Mouse (Mus musculus) lung, postnatal 0 days (tissue): ENCODE measurements around the gene Calm3. TPM values are rescaled to one million over a fixed set of nuclear protein-coding genes. Genes with fewer than 3 reads are reported as not detected.
A peak's percentile ranks its signal among the peaks of the same experiment; 100 is the strongest.

Experiments
- ATAC-seq: fragments of 200-750 bp; cut with Nextera tagmentation; 2 replicates; pipeline ENCODE4 v1.8.0; 2017; ENCODE audit warnings: moderate library complexity
- DNase-seq: peaks from one replicate; pipeline ENCODE4 v3.0.0-alpha.2; 2016; ENCODE audit warnings: low spot score
- H3K27ac ChIP-seq: fragments of 300-500 bp; sonication (generic); 2 replicates; pipeline ENCODE4 v1.5.1; 2014; ENCODE audit warnings: antibody characterized with exemption, mild to moderate bottlenecking, low read length, mixed read lengths
- H3K27me3 ChIP-seq: fragments of 300-500 bp; sonication (generic); replicated peaks from 2 replicates; pipeline ENCODE4 v1.6.1; 2014; ENCODE audit warnings: low read length, mixed read lengths; ENCODE audit not compliant: insufficient read depth
- H3K36me3 ChIP-seq: fragments of 300-500 bp; sonication (generic); 2 replicates; pipeline ENCODE4 v1.6.1; 2014; ENCODE audit warnings: low read length, mixed read lengths; ENCODE audit not compliant: insufficient read depth
- H3K4me1 ChIP-seq: fragments of 300-500 bp; sonication (generic); 2 replicates; pipeline ENCODE4 v1.6.1; 2014; ENCODE audit warnings: antibody characterized with exemption, low read depth, low read length, mixed read lengths; ENCODE audit not compliant: insufficient read depth
- H3K4me2 ChIP-seq: fragments of 300-500 bp; sonication (generic); replicated peaks from 2 replicates; pipeline ENCODE4 v1.6.1; 2014; ENCODE audit warnings: low read depth, mild to moderate bottlenecking, low read length, moderate library complexity, mixed read lengths
- H3K4me3 ChIP-seq: fragments of 300-500 bp; sonication (generic); 2 replicates; pipeline ENCODE4 v1.5.1; 2014; ENCODE audit warnings: low read depth, low read length
- H3K9ac ChIP-seq: fragments of 300-500 bp; sonication (generic); replicated peaks from 2 replicates; pipeline ENCODE4 v1.6.1; 2014; ENCODE audit warnings: low read depth, mild to moderate bottlenecking
- H3K9me3 ChIP-seq: fragments of 300-500 bp; sonication (generic); 2 replicates; pipeline ENCODE4 v1.6.1; 2016; ENCODE audit warnings: low read length, mixed read lengths
- CTCF ChIP-seq: IDR thresholded peaks from 2 replicates; pipeline ENCODE4 v1.5.1; 2016; ENCODE audit warnings: antibody characterized with exemption, mild to moderate bottlenecking
- EP300 ChIP-seq: IDR thresholded peaks from 2 replicates; pipeline ENCODE4 v1.6.1; 2016; ENCODE audit warnings: antibody characterized with exemption, mild to moderate bottlenecking, control low read depth
- WGBS: fragments of 180-500 bp; shearing (Covaris S2); extraction: QIAGEN DNeasy Blood & Tissue Kit; methylation state at CpG from one replicate; pipeline ENCODE4 v1.1.7; 2014; 5-methylcytosine and 5-hydroxymethylcytosine counted together
- polyA plus RNA-seq: library from polyadenylated mRNA; unstranded; fragments of >200 nt; fragmentation: Nextera tagmentation; extraction: Ambion mirVana; gene quantifications from 2 replicates; pipeline ENCODE4 v1.2.1, GENCODE M21; 2015

Calm3 gene
- polyA plus RNA-seq, 1 experiment from 2014 or later = 63.6 TPM

DNA sequence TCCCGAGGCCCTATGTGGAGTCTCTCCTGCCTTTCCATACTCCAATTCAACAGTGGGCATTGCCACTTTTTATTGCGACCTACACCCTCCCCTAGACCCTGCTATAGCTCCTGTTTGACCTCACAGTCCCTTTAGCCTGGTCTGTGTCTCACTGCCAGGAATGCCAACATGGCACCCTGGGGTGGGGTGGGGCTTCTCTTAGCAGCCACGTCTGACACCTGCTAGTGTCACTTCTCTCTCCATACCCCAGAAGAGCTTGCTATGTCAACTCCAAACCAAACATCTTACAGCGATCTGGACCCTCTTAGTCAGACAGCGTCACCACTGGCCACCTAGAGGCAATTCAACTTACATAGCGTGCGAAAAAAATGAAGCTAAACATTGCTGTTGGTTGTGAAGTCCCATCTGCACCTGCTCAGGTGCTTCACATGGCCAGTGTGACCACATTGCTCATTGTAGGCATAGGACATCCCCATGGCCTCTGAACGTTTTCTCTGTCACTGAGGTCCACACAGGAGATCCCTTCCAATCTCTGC is 25.1 kb upstream of the Calm3 start:
- H3K4me1 ChIP-seq = peaks cover 21% of the 10 kb centered on the region; the same call in 1 of the 2 replicates
- no peaks in the 10 kb centered on the region for H3K36me3 ChIP-seq
- H3K4me2 ChIP-seq = no peak overlapping the region
- no peak overlapping the region for H3K4me3 ChIP-seq
- H3K27me3 ChIP-seq = peaks cover 30% of the 10 kb centered on the region
- no peaks in the 10 kb centered on the region for H3K9me3 ChIP-seq
- DNase-seq (no peak), ATAC-seq (no peak)
- H3K9ac ChIP-seq = no peak overlapping the region
- no peak for TF ChIP-seq EP300
- no peak for TF ChIP-seq CTCF
- WGBS = 64% methylated on average over 8 of the region's 8 CpGs
- H3K27ac ChIP-seq = no peak overlapping the region

DNA sequence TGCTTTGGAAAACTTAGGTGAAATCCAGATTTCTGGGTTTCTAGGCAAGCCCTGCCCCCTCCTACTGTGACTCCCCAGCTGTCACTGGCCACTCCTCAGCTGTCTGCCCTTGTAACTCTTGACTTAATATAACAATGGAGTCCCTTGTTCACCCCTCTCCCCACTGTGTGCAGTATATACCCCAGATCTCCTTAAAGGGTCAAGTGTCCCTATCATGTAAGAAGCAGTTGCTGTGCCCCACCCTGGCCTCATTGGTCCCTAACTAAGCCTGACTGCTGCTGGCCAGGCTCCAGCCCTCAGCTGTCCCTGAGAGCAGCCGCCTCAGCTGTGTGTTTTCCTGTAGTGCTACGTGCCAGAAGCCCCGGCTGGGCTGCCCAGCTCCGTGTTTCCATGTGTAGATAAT is 24.0 kb upstream of the Calm3 start:
- H3K4me3 ChIP-seq = no peak overlapping the region
- DNase-seq (peak; percentile 70), ATAC-seq (peak; percentile 19; the same call in 1 of the 2 replicates)
- peak overlapping the region; percentile 56; the same call in 1 of the 2 replicates for H3K4me2 ChIP-seq
- H3K9ac ChIP-seq = no peak overlapping the region
- WGBS = 5% methylated on average over 4 of the region's 4 CpGs
- TF ChIP-seq EP300 (no peak), CTCF (no peak)
- H3K4me1 ChIP-seq = peaks cover 21% of the 10 kb centered on the region; the same call in 1 of the 2 replicates
- H3K27ac ChIP-seq = no peak overlapping the region
- H3K36me3 ChIP-seq = no peaks in the 10 kb centered on the region
- no peaks in the 10 kb centered on the region for H3K9me3 ChIP-seq
- H3K27me3 ChIP-seq = peaks cover 30% of the 10 kb centered on the region

DNA sequence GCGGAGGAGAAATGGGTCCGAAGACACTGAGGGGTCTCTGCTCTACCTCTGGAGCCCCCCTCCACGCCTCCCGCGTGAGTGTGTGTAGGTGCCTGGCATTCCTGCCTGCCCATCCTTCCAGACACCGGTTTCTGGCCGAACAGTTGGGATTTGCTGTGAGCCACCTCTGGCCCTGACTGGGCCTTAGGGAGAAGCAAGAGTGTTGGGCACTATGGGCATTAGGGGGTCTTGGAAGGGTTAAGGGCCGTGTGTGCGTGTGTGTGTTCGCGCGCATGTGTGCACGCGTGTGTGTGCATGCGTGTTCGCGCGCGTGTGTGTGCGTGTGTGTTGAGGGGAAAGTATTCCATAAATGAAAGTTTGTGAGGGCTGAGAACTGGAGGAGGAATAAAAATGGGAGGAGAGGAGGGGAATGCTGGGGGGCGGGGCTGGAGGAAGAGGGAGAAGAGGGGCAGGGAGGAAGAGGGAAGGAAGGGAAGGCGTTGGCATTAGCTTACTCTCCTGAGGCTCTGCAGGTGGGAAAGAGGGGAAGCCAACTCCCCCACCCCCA is 23.5 kb upstream of the Calm3 start:
- WGBS = 17% methylated on average over 21 of the region's 22 CpGs
- Histone ChIP-seq H3K4me1 (peaks cover 21% of the 10 kb centered on the region; the same call in 1 of the 2 replicates), H3K4me3 (peak overlapping the region; percentile 23; the same call in 1 of the 2 replicates), H3K27ac (no peak overlapping the region), H3K4me2 (peak overlapping the region; percentile 56), H3K9me3 (no peaks in the 10 kb centered on the region), H3K9ac (no peak overlapping the region), H3K36me3 (no peaks in the 10 kb centered on the region), H3K27me3 (peaks cover 30% of the 10 kb centered on the region)
- DNase-seq (no peak), ATAC-seq (no peak)
- no peak for TF ChIP-seq CTCF
- no peak for TF ChIP-seq EP300

DNA sequence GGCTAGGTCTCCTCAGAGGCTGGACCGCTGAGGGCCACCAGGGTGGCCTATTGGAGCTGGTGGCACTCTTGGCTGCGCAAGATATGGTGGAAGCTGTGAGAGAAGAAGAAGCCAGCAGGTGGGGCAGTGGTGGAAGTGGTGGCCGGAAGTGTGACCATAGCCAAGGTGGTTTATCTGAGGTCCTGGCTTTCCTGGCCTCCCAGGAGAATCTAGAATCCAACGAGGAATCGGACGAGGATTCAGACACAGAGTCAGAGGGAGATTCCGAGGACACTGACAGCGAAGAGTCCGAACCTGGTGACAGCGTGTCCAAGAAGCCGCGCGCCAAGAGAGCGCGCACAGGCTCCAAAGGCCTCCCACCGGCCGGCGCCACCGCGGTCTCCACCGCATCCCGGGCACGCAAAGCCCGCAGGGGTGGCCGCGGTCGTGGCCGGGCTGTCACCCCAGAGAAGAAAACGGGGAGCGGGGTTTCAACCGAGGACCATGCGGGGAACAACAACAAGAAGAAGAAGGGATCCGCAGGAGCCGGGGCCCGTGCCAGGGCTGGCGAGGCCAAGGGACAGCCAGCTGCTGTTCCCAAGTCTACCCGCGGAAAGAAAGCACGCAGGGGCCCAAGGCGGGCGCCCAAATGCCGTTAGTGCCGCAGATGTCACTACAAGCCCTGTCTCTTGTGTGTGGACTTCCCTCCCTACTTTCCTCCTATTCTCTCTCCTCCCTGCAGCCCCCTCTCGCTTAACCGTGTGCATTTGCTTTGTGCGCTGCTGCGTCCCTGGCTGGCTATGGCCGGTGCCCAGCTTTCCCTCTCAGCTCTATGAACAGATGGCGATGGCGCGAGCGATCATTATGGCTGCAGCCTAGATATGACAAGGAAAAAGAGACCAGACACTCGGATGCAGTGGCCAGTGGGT is 22.8 kb upstream of the Calm3 start:
- 8% methylated on average over 50 of the region's 53 CpGs for WGBS
- peak overlapping the region; percentile 56 for H3K4me2 ChIP-seq

DNA sequence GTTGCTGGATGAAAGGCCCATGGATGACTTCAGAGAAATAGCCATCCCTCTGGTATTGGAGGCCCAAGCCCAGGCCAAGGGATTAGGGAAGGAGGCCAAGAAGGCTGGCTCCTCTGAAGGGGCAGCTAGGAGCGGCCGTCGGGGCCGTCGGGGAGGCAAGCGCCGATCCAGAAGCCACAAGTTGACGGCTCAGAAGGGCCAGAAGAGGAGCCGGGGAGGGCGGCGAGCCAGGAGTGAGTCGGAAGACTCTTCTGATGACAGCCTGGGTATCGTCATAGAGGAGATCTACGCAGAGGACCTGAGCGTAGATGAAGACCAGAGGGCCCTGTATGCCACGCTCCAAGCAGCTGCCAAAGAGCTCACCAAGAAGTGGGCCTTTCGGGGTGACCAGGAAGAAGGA is 21.5 kb upstream of the Calm3 start:
- Histone ChIP-seq H3K4me1 (peaks cover 21% of the 10 kb centered on the region; the same call in 1 of the 2 replicates), H3K27me3 (peaks cover 30% of the 10 kb centered on the region), H3K27ac (no peak overlapping the region), H3K9me3 (no peaks in the 10 kb centered on the region), H3K4me2 (no peak overlapping the region), H3K36me3 (no peaks in the 10 kb centered on the region), H3K9ac (no peak overlapping the region), H3K4me3 (no peak overlapping the region)
- WGBS = 22% methylated on average over 17 of the region's 17 CpGs
- no peak for DNase-seq
- ATAC-seq = no peak
- TF ChIP-seq CTCF = no peak
- TF ChIP-seq EP300 = no peak

More for the DNA sequence above, 22.8 kb upstream of the Calm3 start:
- no peak for DNase-seq
- H3K27me3 ChIP-seq = peaks cover 30% of the 10 kb centered on the region
- no peak overlapping the region for H3K9ac ChIP-seq
- ATAC-seq = no peak
- H3K9me3 ChIP-seq = no peaks in the 10 kb centered on the region
- peaks cover 21% of the 10 kb centered on the region; the same call in 1 of the 2 replicates for H3K4me1 ChIP-seq
- H3K36me3 ChIP-seq = no peaks in the 10 kb centered on the region
- TF ChIP-seq CTCF = no peak
- no peak for TF ChIP-seq EP300
- peak overlapping the region; percentile 23; the same call in 1 of the 2 replicates for H3K4me3 ChIP-seq
- no peak overlapping the region for H3K27ac ChIP-seq

DNA sequence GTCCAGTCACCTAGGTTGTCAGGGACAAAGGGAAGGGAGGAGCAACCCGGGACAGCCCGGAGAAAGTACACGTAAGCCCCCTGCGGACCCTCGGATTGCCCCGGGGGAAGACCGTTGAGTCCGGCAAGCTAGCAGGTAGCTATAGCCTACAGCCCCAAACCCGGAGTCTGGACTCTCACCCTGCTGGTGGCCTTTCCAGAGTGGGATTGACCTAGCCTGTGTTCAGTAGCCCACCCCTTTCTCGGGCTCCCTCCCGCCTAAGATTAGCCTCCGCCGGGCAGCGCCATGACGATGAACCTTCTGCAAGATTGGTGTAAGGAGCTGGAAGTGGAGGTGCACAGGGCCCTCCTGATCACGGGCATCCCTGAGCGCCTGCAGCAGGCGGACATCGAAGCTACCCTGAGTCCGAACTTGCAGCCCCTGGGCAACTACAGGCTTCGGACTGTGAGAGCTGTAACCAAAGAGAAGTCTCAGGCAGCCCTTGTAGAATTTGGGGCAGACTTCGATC is 20.9 kb upstream of the Calm3 start:
- no peak overlapping the region for H3K27ac ChIP-seq
- H3K27me3 ChIP-seq = peaks cover 28% of the 10 kb centered on the region
- peaks cover 19% of the 10 kb centered on the region; the same call in 1 of the 2 replicates for H3K4me1 ChIP-seq

More for the DNA sequence above, 20.9 kb upstream of the Calm3 start:
- no peaks in the 10 kb centered on the region for H3K36me3 ChIP-seq
- peak; percentile 6; the same call in 1 of the 2 replicates for ATAC-seq
- H3K4me3 ChIP-seq = peak overlapping the region; percentile 42
- no peaks in the 10 kb centered on the region for H3K9me3 ChIP-seq
- WGBS = 3% methylated on average over 22 of the region's 22 CpGs
- DNase-seq = no peak
- peak overlapping the region; percentile 84 for H3K4me2 ChIP-seq
- no peak for TF ChIP-seq EP300
- no peak for TF ChIP-seq CTCF
- peak overlapping the region; percentile 36; the same call in 1 of the 2 replicates for H3K9ac ChIP-seq
